Mouse (Mus musculus) forebrain, postnatal 0 days (tissue): Measurements from ENCODE around the gene Cd164. TPM values are rescaled to one million over a fixed set of nuclear protein-coding genes. Genes with fewer than 3 reads are reported as not detected.
"Not testable (repeated sequence)": the region's sequence is repeated elsewhere in the genome, so short reads cannot be mapped to it uniquely, and the experiment has no call there.

Source experiments
- ATAC-seq: fragments of 200-750 bp; cut with Nextera tagmentation; 2 replicates; pipeline ENCODE4 v1.8.0; 2017; ENCODE audit warnings: mild to moderate bottlenecking, moderate library complexity
- DNase-seq: peaks from one replicate; pipeline ENCODE4 v3.0.0-alpha.2; 2015
- H3K27ac ChIP-seq: fragments of 300-500 bp; sonication (generic); 2 replicates; pipeline ENCODE4 v1.5.1; 2014; ENCODE audit warnings: low read depth, mild to moderate bottlenecking, antibody characterized with exemption, low read length, moderate library complexity, mixed read lengths
- H3K27me3 ChIP-seq: fragments of 300-500 bp; sonication (generic); 2 replicates; pipeline ENCODE4 v1.6.1; 2014; ENCODE audit warnings: mild to moderate bottlenecking, low read length, mixed read lengths; ENCODE audit not compliant: insufficient read depth
- H3K36me3 ChIP-seq: fragments of 300-500 bp; sonication (generic); 2 replicates; pipeline ENCODE4 v1.6.1; 2014; ENCODE audit warnings: mild to moderate bottlenecking, moderate library complexity; ENCODE audit not compliant: insufficient read depth
- H3K4me1 ChIP-seq: fragments of 300-500 bp; sonication (generic); 2 replicates; pipeline ENCODE4 v1.6.1; 2014; ENCODE audit warnings: antibody characterized with exemption; ENCODE audit not compliant: insufficient read depth
- H3K4me2 ChIP-seq: fragments of 300-500 bp; sonication (generic); 2 replicates; pipeline ENCODE4 v1.6.1; 2014; ENCODE audit warnings: low read depth, mild to moderate bottlenecking, moderate library complexity
- H3K4me3 ChIP-seq: fragments of 300-500 bp; sonication (generic); 2 replicates; pipeline ENCODE4 v1.5.1; 2014; ENCODE audit warnings: low read depth, low read length, mixed read lengths
- H3K9ac ChIP-seq: fragments of 300-500 bp; sonication (generic); 2 replicates; pipeline ENCODE4 v1.6.1; 2014; ENCODE audit warnings: mild to moderate bottlenecking
- H3K9me3 ChIP-seq: fragments of 300-500 bp; sonication (generic); 2 replicates; pipeline ENCODE4 v1.6.1; 2016; ENCODE audit warnings: low read length
- CTCF ChIP-seq: sonication (generic); IDR thresholded peaks from 2 replicates; pipeline ENCODE4 v1.5.1; 2016; ENCODE audit warnings: antibody characterized with exemption, control low read depth, low read depth
- WGBS: fragments of 180-500 bp; shearing (Covaris S2); extraction: QIAGEN DNeasy Blood & Tissue Kit; methylation state at CpG from one replicate; pipeline ENCODE4 v1.1.7; 2014; 5-methylcytosine and 5-hydroxymethylcytosine counted together
- polyA plus RNA-seq: library from polyadenylated mRNA; unstranded; fragments of >200 nt; fragmentation: Nextera tagmentation; extraction: Ambion mirVana; gene quantifications from 2 replicates; pipeline ENCODE4 v1.2.1, GENCODE M21; 2015
- total RNA-seq: library from RNA; depleted of rRNA; stranded (reverse); fragments of >200 nt; gene quantifications from 2 replicates; pipeline ENCODE4 v1.2.3, GENCODE M21; 2014

The Cd164 gene
- total and polyA plus RNA-seq, 2 experiments from 2014 or later: 32.3 to 48.8 TPM

DNA sequence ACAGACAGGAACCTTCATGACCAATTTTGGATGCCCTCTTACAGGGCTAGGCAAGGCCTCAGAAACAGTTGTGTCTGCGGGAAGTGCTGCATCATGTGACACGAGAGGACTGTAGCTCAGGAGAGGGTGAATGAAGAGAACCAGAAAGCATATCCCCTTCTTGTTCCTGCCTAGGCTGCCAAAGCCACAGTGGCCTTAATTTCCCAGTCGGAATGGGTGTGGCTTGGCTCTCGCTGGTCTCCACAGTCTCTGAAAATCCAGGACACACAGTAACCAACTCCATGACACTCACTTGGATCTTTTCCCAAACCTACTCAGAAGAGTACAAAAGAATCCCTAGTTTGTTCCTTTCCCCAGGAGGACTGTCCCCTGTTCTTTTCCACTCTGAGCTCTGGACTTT is 18.3 kb upstream of the Cd164 start:
- DNase-seq: no peak
- 42% methylated on average over 4 of the region's 4 CpGs for whole genome bisulfite sequencing
- H3K27ac ChIP-seq: no peak overlapping the region
- no peak overlapping the region for H3K9ac ChIP-seq
- H3K4me3 ChIP-seq: no peak overlapping the region
- no peak for ATAC-seq
- no peaks in the 10 kb centered on the region for H3K27me3 ChIP-seq
- H3K4me1 ChIP-seq: no peaks in the 10 kb centered on the region
- H3K4me2 ChIP-seq: no peak overlapping the region
- no peaks in the 10 kb centered on the region for H3K9me3 ChIP-seq
- no peak for TF ChIP-seq CTCF
- no peaks in the 10 kb centered on the region for H3K36me3 ChIP-seq

DNA sequence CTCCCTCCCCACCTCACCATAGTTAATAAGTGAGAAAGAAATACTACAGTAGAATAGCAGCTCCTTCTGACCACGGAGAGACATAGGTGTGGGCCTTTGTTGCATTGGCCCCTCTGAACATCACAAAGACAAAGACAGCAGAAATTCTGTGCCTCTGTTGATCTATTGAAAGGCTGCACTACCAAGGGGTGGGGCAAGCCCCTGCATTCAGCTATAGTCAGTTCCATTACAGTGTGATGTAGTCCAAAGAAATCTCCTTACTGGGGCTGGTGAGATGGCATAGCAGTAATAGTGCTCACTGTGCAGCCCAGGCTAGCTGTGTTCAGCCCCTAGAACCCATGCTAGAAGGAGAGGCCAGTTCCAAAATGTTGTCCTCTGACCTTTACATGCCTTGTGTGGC is 14.2 kb upstream of the Cd164 start:
- no peak for DNase-seq

DNA sequence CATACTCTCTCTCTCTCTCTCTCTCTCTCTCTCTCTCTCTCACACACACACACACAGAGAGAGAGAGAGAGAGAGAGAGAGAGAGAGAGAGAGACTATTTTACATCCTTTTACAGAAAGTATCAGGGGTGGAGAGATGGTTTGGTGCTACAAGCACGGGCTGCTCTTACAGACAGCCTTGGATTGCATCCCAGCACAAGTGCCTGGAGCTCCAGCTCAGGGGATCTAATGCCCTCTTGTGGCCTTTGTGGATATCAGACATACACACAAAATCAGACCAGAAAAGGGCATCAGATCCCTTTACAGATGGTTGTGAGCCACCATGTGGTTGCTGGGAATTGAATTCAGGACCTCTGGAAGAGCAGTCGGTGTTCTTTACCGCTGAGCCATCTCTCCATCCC is 13.8 kb upstream of the Cd164 start:
- H3K4me2 ChIP-seq, H3K4me1 ChIP-seq, H3K9ac ChIP-seq, H3K36me3 ChIP-seq, H3K9me3 ChIP-seq, H3K27ac ChIP-seq, H3K27me3 ChIP-seq, H3K4me3 ChIP-seq: not testable (repeated sequence)
- peak; percentile 83 for TF ChIP-seq CTCF
- 2% methylated on average over 3 of the region's 3 CpGs for WGBS
- DNase-seq (peak; percentile 88), ATAC-seq (peak; percentile 90)

More for the DNA sequence above, 14.2 kb upstream of the Cd164 start:
- 0 out of 2 replicates have a peak, but pooled peaks have one; percentile 18 for ATAC-seq
- Histone ChIP-seq H3K4me2 (no peak overlapping the region), H3K9ac (no peak overlapping the region), H3K4me1 (no peaks in the 10 kb centered on the region), H3K4me3 (no peak overlapping the region), H3K36me3 (no peaks in the 10 kb centered on the region), H3K27me3 (no peaks in the 10 kb centered on the region), H3K9me3 (no peaks in the 10 kb centered on the region), H3K27ac (no peak overlapping the region)
- TF ChIP-seq CTCF: no peak
- WGBS: 77% methylated on average over 1 of the region's 1 CpGs

DNA sequence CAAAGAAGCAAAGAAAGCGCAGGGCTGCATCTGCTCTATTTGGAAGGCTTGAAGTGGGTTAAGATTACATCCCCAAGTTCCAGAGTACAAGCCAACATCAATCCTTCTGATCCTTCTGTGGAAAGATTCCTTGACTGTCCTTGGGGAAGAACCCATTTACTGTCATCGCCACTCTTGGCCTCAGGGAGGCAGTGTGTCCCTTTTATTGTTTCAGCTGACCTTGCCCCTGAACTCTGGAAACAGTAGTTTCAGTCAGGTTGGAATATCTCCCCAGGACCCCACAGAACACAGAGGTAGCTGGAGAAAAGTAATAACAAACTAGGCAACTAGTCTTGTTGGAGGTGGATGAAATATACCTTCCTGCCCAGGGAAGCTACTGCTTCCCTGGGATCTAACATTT is 10.1 kb upstream of the Cd164 start:
- Histone ChIP-seq H3K36me3 (no peaks in the 10 kb centered on the region), H3K9me3 (no peaks in the 10 kb centered on the region), H3K27me3 (no peaks in the 10 kb centered on the region), H3K4me2 (no peak overlapping the region), H3K9ac (no peak overlapping the region), H3K27ac (no peak overlapping the region), H3K4me3 (no peak overlapping the region), H3K4me1 (no peaks in the 10 kb centered on the region)
- no peak for DNase-seq
- TF ChIP-seq CTCF: peak; percentile 36
- WGBS: 45% methylated on average over 2 of the region's 2 CpGs
- ATAC-seq: no peak

DNA sequence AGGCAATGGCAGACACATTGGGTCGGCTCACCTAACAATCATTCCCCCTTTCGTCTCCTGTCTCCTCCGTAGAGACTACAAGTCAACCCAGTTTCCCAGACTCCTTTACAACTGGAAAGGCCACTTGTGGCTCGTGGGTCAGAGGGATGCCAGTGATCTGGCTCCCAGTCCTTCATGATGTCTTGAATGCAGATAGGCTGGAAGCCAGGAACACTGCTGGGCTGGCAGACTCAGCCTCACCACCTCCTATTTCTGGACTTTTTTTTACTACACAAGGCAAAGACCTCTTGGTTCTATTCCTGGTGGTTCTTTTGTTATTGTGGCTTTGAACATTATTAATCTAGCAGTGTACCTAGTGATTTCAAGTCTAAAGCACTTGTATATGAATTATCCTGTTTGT is 4.9 kb upstream of the Cd164 start:
- WGBS: 82% methylated on average over 4 of the region's 4 CpGs
- H3K4me2 ChIP-seq: no peak overlapping the region
- no peak overlapping the region for H3K27ac ChIP-seq

DNA sequence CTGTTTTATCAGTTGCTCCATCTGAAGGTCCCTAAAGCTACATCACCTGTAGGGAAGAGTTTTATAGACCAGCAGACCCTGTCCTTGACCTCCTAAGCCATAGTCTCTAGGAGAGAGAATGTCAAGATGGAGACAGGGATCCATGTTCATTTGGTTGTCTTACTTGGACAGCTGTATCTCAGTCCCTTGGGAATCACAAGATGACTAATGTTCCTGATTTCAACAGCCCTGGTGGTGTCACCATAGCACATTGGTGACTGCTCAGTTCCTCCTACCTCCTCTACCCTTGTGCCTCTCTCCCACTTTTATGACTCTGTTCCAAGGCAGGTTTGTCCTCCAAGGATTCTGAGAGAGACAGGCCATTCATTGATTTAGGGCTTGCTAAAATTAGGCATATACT is 4.3 kb upstream of the Cd164 start:
- ATAC-seq (no peak), DNase-seq (no peak)
- no peak overlapping the region for H3K4me2 ChIP-seq
- H3K36me3 ChIP-seq: no peaks in the 10 kb centered on the region
- no peaks in the 10 kb centered on the region for H3K27me3 ChIP-seq
- no peaks in the 10 kb centered on the region for H3K9me3 ChIP-seq
- no peak overlapping the region for H3K9ac ChIP-seq
- no peaks in the 10 kb centered on the region for H3K4me1 ChIP-seq
- H3K27ac ChIP-seq: no peak overlapping the region
- TF ChIP-seq CTCF: no peak
- H3K4me3 ChIP-seq: no peak overlapping the region

More for the DNA sequence above, 4.9 kb upstream of the Cd164 start:
- Histone ChIP-seq H3K36me3 (no peaks in the 10 kb centered on the region), H3K9me3 (no peaks in the 10 kb centered on the region), H3K9ac (no peak overlapping the region), H3K4me1 (no peaks in the 10 kb centered on the region), H3K4me3 (no peak overlapping the region), H3K27me3 (no peaks in the 10 kb centered on the region)
- ATAC-seq: no peak
- no peak for DNase-seq
- TF ChIP-seq CTCF: no peak

DNA sequence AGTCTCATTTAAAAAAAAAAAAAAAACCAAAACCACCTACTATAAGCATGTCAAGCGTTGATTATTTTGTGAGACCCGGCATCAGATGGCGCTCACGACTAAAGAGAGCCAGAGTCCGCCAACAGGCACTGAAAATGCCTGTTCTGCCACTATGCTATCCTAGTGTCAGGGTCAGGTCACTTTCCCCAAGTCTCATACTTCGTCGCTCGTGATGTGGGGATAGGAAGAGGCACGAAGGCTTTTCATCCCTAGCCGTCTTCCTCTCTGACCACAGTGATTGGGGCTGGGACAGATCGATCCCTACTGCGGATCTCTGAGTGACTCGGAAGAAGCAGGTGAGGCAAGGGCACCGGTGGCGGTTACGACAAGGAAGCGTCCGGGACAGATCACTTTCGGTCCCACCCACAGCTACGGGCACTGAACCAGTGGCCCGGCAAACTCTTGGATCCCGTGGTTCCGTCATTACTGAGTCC is 670 bp upstream of the Cd164 start:
- peak overlapping the region; percentile 96 for H3K4me2 ChIP-seq
- H3K36me3 ChIP-seq: 0 out of 2 replicates have a peak, but pooled peaks cover 5% of the 10 kb centered on the region
- peak overlapping the region; percentile 95 for H3K4me3 ChIP-seq
- no peaks in the 10 kb centered on the region for H3K27me3 ChIP-seq
- no peaks in the 10 kb centered on the region for H3K9me3 ChIP-seq
- H3K4me1 ChIP-seq: peaks cover 17% of the 10 kb centered on the region
- ATAC-seq (peak; percentile 49), DNase-seq (peak; percentile 81)
- peak overlapping the region; percentile 98 for H3K27ac ChIP-seq
- peak overlapping the region; percentile 94 for H3K9ac ChIP-seq
- 1% methylated on average over 23 of the region's 23 CpGs for WGBS
- peak; percentile 74 for TF ChIP-seq CTCF
